Mouse (Mus musculus) Patski (cell line): ENCODE results near the gene Morc2a. TPM values are rescaled to one million over a fixed set of nuclear protein-coding genes. Genes with fewer than 3 reads are reported as not detected.

Experiments
- ATAC-seq: fragments of 100-300 bp; one replicate; pipeline ENCODE4 v1.8.0; 2021
- CTCF ChIA-PET: fragments of 350-600 bp; sonication (Branson Sonifier 250); formaldehyde crosslinking; loops from one replicate; lab custom pipeline; 2022; ENCODE audit warnings: inconsistent platforms; lab: Charles Lee
- POLR2A ChIA-PET: fragments of 350-600 bp; sonication (Branson Sonifier 250); formaldehyde crosslinking; loops from one replicate; lab custom pipeline; 2022; ENCODE audit warnings: antibody characterized with exemption, inconsistent platforms; lab: Charles Lee
- DNase-seq: peaks from one replicate; pipeline ENCODE4 v3.0.0-alpha.2; 2011; ENCODE audit warnings: low read depth, low spot score
- H3K27me3 ChIP-seq: fragments of 371-371 bp; one replicate; pipeline ENCODE4 v1.5.1; 2021
- CTCF ChIP-seq: fragments of 100-300 bp; IDR thresholded peaks from one replicate; pipeline ENCODE4 v1.5.1; 2021
- in situ Hi-C: fragments of 300-500 bp; cut with MboI; formaldehyde crosslinking; loops from 3 replicates; pipeline ENCODE4 v1.11.1; 2018; ENCODE audit warnings: low pct_unique_long_range_greater_than_20kb, mixed read lengths
- polyA plus RNA-seq: library from polyadenylated mRNA; unstranded; gene quantifications from one replicate; pipeline ENCODE4 v1.2.3, GENCODE M21; 2021

The Morc2a gene
- polyA plus RNA-seq, 1 experiment from 2014 or later, result 41.4 TPM

- in situ Hi-C loops, result no loop called here
- no peak for TF ChIP-seq CTCF
Observed at GRCm38 (mm10) chr11:3725331-3726054, 76.5 kb downstream of the Morc2a start.

GRCm38 (mm10) chr11:3727438-3728105 is 78.6 kb downstream of the Morc2a start:
- CTCF ChIA-PET, result no interaction called here
- peaks cover 47% of the 10 kb centered on the region for H3K27me3 ChIP-seq
- ATAC-seq (no peak), DNase-seq (no peak)
- TF ChIP-seq CTCF, result no peak
- in situ Hi-C loops, result no loop called here
- POLR2A ChIA-PET, result no interaction called here

More at GRCm38 (mm10) chr11:3725331-3726054, 76.5 kb downstream of the Morc2a start:
- no peak for DNase-seq
- ChIA-PET CTCF (no interaction called here), POLR2A (no interaction called here)
- no peak for ATAC-seq
- peaks cover 44% of the 10 kb centered on the region for H3K27me3 ChIP-seq

- in situ Hi-C loops, result no loop called here
- no peak for TF ChIP-seq CTCF
- ChIA-PET CTCF (interaction anchor here (0.8 to 1.4 kb wide), 2 partner anchors 17 to 20 kb away, joined by 3 to 8 read pairs; no protein-coding TSS in a partner anchor), POLR2A (no interaction called here)
- ATAC-seq, result no peak
- no peak for DNase-seq
- peaks cover 36% of the 10 kb centered on the region for H3K27me3 ChIP-seq
Observed at GRCm38 (mm10) chr11:3731469-3731868, 82.5 kb downstream of the Morc2a start.

GRCm38 (mm10) chr11:3733933-3734636 is 85.1 kb downstream of the Morc2a start:
- ChIA-PET POLR2A (no interaction called here), CTCF (no interaction called here)
- in situ Hi-C loops, result no loop called here
- no peak for TF ChIP-seq CTCF
- H3K27me3 ChIP-seq, result peaks cover 15% of the 10 kb centered on the region
- no peak for DNase-seq
- ATAC-seq, result no peak

GRCm38 (mm10) chr11:3735715-3736114 is 86.7 kb downstream of the Morc2a start:
- H3K27me3 ChIP-seq, result peaks cover 7% of the 10 kb centered on the region
- ChIA-PET POLR2A (no interaction called here), CTCF (interaction anchor here (0.7 to 1.1 kb wide), 2 partner anchors 12 to 22 kb away, joined by 3 read pairs; no protein-coding TSS in a partner anchor)
- ATAC-seq (no peak), DNase-seq (no peak)
- no peak for TF ChIP-seq CTCF
- in situ Hi-C loops, result no loop called here

DNA sequence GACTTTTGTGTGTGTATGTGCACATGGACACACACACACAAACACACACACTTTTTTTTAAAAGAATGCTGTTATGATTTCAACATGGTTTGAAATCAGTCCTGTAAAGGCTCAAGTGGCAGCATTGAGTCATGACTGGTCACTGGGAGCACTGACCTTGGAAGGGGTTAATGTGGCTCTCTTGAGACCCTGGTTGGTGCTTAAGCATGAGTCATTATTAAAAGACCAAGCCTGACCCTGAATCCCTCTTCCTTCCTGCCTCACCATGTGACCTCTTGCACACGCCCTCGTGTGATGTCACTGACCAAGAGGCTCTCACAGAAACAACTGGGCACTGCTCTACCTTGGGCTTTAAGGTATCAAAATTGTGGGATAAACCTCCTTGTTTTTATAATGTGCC is 89.8 kb downstream of the Morc2a start:
- in situ Hi-C loops, result no loop called here
- ATAC-seq, result no peak
- H3K27me3 ChIP-seq, result peaks cover 28% of the 10 kb centered on the region
- no peak for TF ChIP-seq CTCF
- ChIA-PET POLR2A (no interaction called here), CTCF (no interaction called here)
- DNase-seq, result no peak

Other genes with a start within 250 kb of the Morc2a start
- 38.5 TPM for gene Limk2, start 240.0 kb upstream of the Morc2a start, polyA plus RNA-seq
- gene Rnf185, start 196.8 kb upstream of the Morc2a start, polyA plus RNA-seq, result 44.8 TPM
- gene Pla2g3, start 160.9 kb upstream of the Morc2a start, polyA plus RNA-seq, result 0.37 TPM
- gene Inpp5j, start 144.4 kb upstream of the Morc2a start, polyA plus RNA-seq, result 9.6 TPM
- gene Selenom, start 134.5 kb upstream of the Morc2a start, polyA plus RNA-seq, result 65.1 TPM
- gene Smtn, start 108.6 kb upstream of the Morc2a start, polyA plus RNA-seq, result 154 TPM
- gene Osbp2, start 214.7 kb downstream of the Morc2a start, polyA plus RNA-seq, result 0.15 TPM
- 2.0 TPM for gene 4921536K21Rik, start 245.9 kb downstream of the Morc2a start, polyA plus RNA-seq
- 16.4 TPM for gene Dusp18, start 246.0 kb downstream of the Morc2a start, polyA plus RNA-seq